Mouse (Mus musculus) liver, embryonic 18 days (tissue): Measurements from ENCODE around the gene Aloxe3. TPM values are rescaled to one million over a fixed set of nuclear protein-coding genes. Genes with fewer than 3 reads are reported as not detected.

Source experiments
- polyA plus RNA-seq: library from polyadenylated mRNA; depleted of rRNA; stranded (reverse); fragments of >200 nt; gene quantifications from 2 replicates; pipeline ENCODE4 v1.2.3, GENCODE M21; 2012; rRNA removed

Aloxe3 gene
- 0.10 and 0.26 TPM in 2 replicates for polyA plus RNA-seq

GRCm38 (mm10) chr11:69125852-69125918 lies at the start of gene Aloxe3:
Aloxe3 (plus strand) TSS chr11:69125896.

GRCm38 (mm10) chr11:69088103-69088855 lies 37.4 kb upstream of the Aloxe3 start, which contains the start of gene Vamp2:
Vamp2 (plus strand) TSS chr11:69088490.

DNA sequence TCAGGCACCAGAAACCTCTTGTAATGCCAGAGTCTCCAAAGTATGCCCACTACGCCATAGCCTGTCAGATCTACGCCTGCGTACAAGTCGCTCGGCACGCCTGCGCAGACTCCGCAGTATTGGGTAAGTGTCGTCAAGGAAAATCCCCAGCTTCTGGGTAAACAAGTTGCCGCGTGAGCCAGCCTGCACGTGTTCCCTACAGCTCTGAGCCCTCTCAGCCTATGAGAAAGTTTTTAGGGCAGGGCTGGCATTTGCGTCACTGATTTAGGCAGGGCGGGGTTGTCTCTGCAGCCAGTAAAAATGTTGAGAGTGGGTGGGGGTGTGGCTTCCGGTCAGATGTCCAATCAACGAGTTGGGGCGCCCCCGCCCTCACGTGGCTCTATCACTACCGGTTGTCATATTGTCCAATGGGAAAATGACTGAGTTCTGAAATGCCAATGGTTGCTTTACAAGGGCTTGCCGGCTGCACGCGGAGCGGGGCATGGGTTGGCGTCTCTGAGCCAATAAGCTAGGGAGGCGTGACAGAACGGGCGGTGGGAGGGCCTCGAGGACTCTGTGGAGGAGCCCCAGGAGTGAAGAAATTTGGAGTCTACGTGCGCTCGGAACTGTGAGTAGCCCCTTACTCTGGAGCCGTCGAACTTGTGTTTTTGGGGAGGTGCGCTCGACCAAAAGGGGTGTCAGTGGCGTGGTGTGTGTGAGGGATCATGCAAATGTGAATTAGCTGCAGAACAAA lies 30.8 kb upstream of the Aloxe3 start, which contains the start of gene Per1:
Gene Per1 (plus strand): TSS at position 521 of the 733 bp plus-strand sequence.

DNA sequence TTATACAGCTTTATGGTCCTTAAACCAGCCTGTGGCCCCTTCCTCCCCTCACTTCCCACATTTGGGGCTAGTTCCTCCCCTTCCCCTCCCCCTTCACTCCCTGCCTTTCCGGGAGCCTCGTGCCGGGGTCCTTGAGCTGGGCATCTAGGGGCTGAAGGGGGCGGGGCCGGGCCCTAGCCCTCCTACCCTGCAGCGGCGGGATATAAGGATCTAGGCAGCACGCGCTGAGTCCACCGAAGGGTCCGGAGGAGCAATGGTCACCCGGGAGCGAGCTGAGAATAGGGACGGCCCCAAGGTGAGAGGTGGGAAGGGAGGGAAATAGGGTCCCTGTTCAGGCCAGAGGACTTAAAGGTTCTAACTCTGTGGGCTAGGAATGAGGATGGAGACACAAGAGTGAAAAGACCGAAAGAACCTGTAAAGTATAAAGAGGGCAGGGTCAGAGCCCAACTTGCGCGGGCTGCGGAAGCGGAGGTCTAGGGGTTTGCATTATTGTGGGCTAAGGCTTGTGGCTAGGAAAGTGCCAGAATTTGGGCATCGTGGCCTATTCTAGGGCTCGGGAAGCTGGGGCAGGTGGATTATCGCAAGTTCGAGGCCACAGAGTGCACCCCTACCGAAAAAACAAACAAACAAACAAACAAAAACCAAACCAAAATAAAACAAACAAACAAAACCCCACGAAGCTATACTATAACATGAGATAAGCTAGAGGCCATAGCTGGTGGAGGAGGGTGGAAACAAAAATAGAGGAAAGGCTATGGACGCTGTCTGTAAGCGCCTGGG lies 5.3 kb upstream of the Aloxe3 start, which contains the start of gene Hes7:
Gene Hes7 (plus strand): TSS at position 184 of the 780 bp plus-strand sequence.

GRCm38 (mm10) chr11:69122336-69122951 lies 3.3 kb upstream of the Aloxe3 start, which contains the start of gene 9130213A22Rik:
9130213A22Rik (minus strand) TSS chr11:69122589.

DNA sequence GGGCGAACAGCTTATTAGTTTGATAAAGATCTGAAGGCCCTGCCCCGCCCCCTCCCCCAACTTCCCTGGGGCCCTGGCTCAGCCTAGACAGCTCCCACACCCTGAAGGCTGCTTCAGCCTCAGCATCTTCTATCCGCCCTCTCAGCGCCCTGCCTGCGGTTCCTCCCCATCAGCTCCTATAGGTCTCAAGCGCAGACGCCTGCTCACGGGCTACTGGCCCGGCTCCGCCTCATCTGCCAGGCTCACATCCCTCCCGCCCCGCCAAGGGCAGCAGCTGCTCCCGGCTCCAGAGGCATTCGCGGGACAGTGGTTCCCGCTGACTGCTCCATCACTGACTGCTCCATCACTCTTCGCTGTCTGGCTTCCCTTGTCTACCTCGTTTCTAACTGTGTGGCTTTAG lies 31.1 kb downstream of the Aloxe3 start, which contains the start of gene Alox12b:
Gene Alox12b (plus strand): TSS at position 190 of the 400 bp plus-strand sequence.

DNA sequence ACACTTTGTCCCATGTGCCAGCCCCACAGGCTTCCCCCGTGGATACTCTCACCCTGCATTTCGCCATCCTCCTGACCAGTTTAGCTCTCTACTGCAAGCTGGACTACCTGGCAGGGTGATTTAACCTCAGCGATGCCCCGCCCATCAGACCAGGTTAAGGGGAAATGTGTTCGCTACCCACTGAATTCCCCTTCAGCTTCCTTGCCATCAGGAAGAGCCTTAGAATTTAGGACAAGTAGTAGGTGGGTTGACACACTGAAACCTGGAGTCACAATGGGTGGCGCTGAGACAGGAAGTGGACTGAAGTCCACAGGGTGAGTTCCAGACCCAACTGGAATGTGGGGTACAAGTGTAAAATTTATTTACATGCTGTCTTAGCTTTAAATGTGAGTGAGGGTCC lies 72.0 kb downstream of the Aloxe3 start, which contains the start of gene Alox8:
Gene Alox8 (minus strand): TSS at position 101 of the 400 bp plus-strand sequence.

Other genes with a start within 250 kb of the Aloxe3 start
- gene Rnf222, start 237.3 kb upstream of the Aloxe3 start, polyA plus RNA-seq = 0.06 TPM in 2 replicates
- 1,723 and 1,900 TPM in 2 replicates for gene Rpl26, start 224.3 kb upstream of the Aloxe3 start, polyA plus RNA-seq
- gene Odf4, start 198.8 kb upstream of the Aloxe3 start, polyA plus RNA-seq = not detected in 2 replicates
- 2.4 and 3.3 TPM in 2 replicates for gene Arhgef15, start 168.4 kb upstream of the Aloxe3 start, polyA plus RNA-seq
- 0.50 and 0.72 TPM in 2 replicates for gene Slc25a35, start 157.8 kb upstream of the Aloxe3 start, polyA plus RNA-seq
- 9.2 and 10.1 TPM in 2 replicates for gene Rangrf, start 150.7 kb upstream of the Aloxe3 start, polyA plus RNA-seq
- 5.6 and 6.6 TPM in 2 replicates for gene Pfas, start 117.4 kb upstream of the Aloxe3 start, polyA plus RNA-seq
- gene Ctc1, start 110.0 kb upstream of the Aloxe3 start, polyA plus RNA-seq = 13.8 and 16.8 TPM in 2 replicates
- gene Aurkb, start 80.2 kb upstream of the Aloxe3 start, polyA plus RNA-seq = 37.0 and 39.6 TPM in 2 replicates
- gene Borcs6, start 66.2 kb upstream of the Aloxe3 start, polyA plus RNA-seq = 6.1 and 6.7 TPM in 2 replicates
- 9.0 and 9.5 TPM in 2 replicates for gene Tmem107, start 55.1 kb upstream of the Aloxe3 start, polyA plus RNA-seq
- 28.3 and 32.3 TPM in 2 replicates for gene Vamp2, start 37.4 kb upstream of the Aloxe3 start, polyA plus RNA-seq
- gene Per1, start 30.7 kb upstream of the Aloxe3 start, polyA plus RNA-seq = 6.8 and 9.4 TPM in 2 replicates
- 0.15 and 0.19 TPM in 2 replicates for gene Hes7, start 5.5 kb upstream of the Aloxe3 start, polyA plus RNA-seq
- 0.11 and 0.12 TPM in 2 replicates for gene 9130213A22Rik, start 3.3 kb upstream of the Aloxe3 start, polyA plus RNA-seq
- gene Alox12b, start 31.1 kb downstream of the Aloxe3 start, polyA plus RNA-seq = not detected in 2 replicates
- gene Alox8, start 71.9 kb downstream of the Aloxe3 start, polyA plus RNA-seq = 0.01 TPM in 1 of 2 replicates, not detected in the other
- gene Gucy2e, start 111.1 kb downstream of the Aloxe3 start, polyA plus RNA-seq = under 0.01 TPM in 1 of 2 replicates, not detected in the other
- 5.7 and 6.8 TPM in 2 replicates for gene Cntrob, start 197.9 kb downstream of the Aloxe3 start, polyA plus RNA-seq
- gene Trappc1, start 198.1 kb downstream of the Aloxe3 start, polyA plus RNA-seq = 44.6 and 47.5 TPM in 2 replicates
- 0.18 and 0.22 TPM in 2 replicates for gene Kcnab3, start 200.4 kb downstream of the Aloxe3 start, polyA plus RNA-seq
- gene Rnf227, start 214.6 kb downstream of the Aloxe3 start, polyA plus RNA-seq = 0.41 and 0.54 TPM in 2 replicates
- gene Chd3, start 243.5 kb downstream of the Aloxe3 start, polyA plus RNA-seq = 33.5 and 44.3 TPM in 2 replicates